Mouse (Mus musculus) layer of hippocampus, postnatal 10 days (tissue): ENCODE measurements around the gene Efhd2. TPM values are rescaled to one million over a fixed set of nuclear protein-coding genes. Genes with fewer than 3 reads are reported as not detected.
A peak's percentile ranks its signal among the peaks of the same experiment; 100 is the strongest.

Source experiments
- DNase-seq, 2 experiments: peaks; one replicate each; pipeline ENCODE4 v3.0.0; 2021; ENCODE audit warnings: low spot score in 2 of 2
- total RNA-seq, 2 experiments: library from RNA; stranded (reverse); gene quantifications; 2 replicates each; pipeline ENCODE4 v1.2.3; 2021

Gene Efhd2
- total RNA-seq, 2 experiments from 2014 or later: 43.8 to 46.9 TPM

- no peak for DNase-seq
Observed at GRCm38 (mm10) chr4:141881289-141881914, 6.7 kb upstream of the Efhd2 start.

- DNase-seq: no peak
Observed at GRCm38 (mm10) chr4:141879875-141880274, 5.2 kb upstream of the Efhd2 start.

GRCm38 (mm10) chr4:141879074-141879473 is 4.4 kb upstream of the Efhd2 start:
- no peak for DNase-seq

- DNase-seq: no peak
Observed at GRCm38 (mm10) chr4:141878621-141879020, 3.9 kb upstream of the Efhd2 start.

GRCm38 (mm10) chr4:141875481-141876108 is 875 bp upstream of the Efhd2 start:
- no peak for DNase-seq

- peak in 1 of 2 experiments; percentile 44 for DNase-seq
Observed at GRCm38 (mm10) chr4:141874111-141874600, 564 bp downstream of the Efhd2 start.

- no peak for DNase-seq
Observed at GRCm38 (mm10) chr4:141872977-141873376, 1.7 kb downstream of the Efhd2 start.

- DNase-seq: peak; percentile 70 to 73
Observed at GRCm38 (mm10) chr4:141871909-141872308, 2.8 kb downstream of the Efhd2 start.

- DNase-seq: no peak
Observed at GRCm38 (mm10) chr4:141871333-141871725, 3.4 kb downstream of the Efhd2 start.

GRCm38 (mm10) chr4:141870666-141871332 is 3.9 kb downstream of the Efhd2 start:
- peak; percentile 27 to 36 for DNase-seq

GRCm38 (mm10) chr4:141869436-141870215 is 5.1 kb downstream of the Efhd2 start:
- DNase-seq: peak in 1 of 2 experiments; percentile 7

GRCm38 (mm10) chr4:141868051-141868450 is 6.7 kb downstream of the Efhd2 start:
- DNase-seq: no peak

- DNase-seq: peak; percentile 81 to 82
Observed at GRCm38 (mm10) chr4:141867498-141867897, 7.2 kb downstream of the Efhd2 start.

- no peak for DNase-seq
Observed at GRCm38 (mm10) chr4:141866933-141867490, 7.7 kb downstream of the Efhd2 start.

- peak in 1 of 2 experiments; percentile 5 for DNase-seq
Observed at GRCm38 (mm10) chr4:141865600-141865999, 9.1 kb downstream of the Efhd2 start.

GRCm38 (mm10) chr4:141865006-141865405 is 9.7 kb downstream of the Efhd2 start:
- no peak for DNase-seq

GRCm38 (mm10) chr4:141864506-141864905 is 10.2 kb downstream of the Efhd2 start:
- DNase-seq: no peak

- no peak for DNase-seq
Observed at GRCm38 (mm10) chr4:141863726-141864280, 10.9 kb downstream of the Efhd2 start.

- DNase-seq: no peak
Observed at GRCm38 (mm10) chr4:141862867-141863266, 11.9 kb downstream of the Efhd2 start.

GRCm38 (mm10) chr4:141861591-141862295 is 13.0 kb downstream of the Efhd2 start:
- DNase-seq: no peak
